Mouse (Mus musculus) T-helper 1 cell (primary cell): ENCODE measurements around the gene Nr4a1.

Experiments used
- in situ Hi-C: fragments of 300-600 bp; cut with MboI, MseI; formaldehyde crosslinking; loops from one replicate; pipeline ENCODE4 v1.15.1; 2025; ENCODE audit warnings: high pct_unique_total_duplicates

Nr4a1 gene

DNA sequence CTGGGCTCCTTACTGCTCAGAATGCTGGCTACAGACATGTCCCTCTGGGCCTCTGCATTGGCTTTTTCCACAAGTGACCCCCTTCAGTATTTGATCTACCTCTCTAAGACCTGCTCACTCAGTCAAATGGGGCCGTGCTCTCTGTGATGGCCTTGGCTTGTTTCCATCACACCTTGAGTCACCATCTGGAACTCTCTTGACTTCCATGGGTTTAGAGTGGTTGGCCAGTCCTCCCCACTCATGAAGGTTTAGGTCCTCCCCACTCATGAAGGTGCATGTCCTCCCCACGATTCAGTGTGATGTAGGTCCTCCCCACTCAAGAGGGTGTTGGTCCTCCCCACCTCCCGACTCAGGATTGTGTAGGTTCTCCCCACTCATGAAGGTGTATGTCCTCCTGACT, 20.9 kb upstream of the Nr4a1 start:
- in situ Hi-C loops: no loop called here

DNA sequence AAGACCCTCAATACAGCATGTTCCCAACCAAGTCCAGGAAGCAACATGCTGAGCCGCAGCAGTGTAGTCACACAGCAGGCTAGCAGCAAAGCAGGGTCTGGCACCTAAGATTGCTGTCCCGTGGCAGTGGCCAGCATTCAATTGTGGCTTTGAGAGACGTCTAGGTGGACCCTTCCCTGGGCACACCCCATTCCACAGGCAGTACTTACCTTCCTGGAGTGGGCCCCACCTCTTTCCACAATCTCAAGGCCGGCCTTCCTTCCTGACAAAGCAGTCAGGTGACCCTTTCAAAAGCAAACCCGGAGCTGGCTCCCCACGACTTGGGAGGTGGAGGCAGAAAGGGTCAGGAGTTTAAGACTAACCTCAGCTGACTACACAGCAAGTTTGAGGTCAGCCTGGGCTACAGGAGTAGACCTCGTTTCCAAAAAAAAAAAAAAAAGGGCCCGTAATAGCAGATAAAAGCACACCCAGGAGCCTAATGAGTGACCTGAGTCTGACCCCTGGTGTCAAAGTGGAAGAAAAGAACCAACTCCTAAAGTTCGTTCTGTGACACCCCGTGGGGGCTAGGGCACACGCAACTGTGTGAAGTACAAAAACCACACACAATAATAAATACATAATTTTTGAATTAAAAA, 20.3 kb upstream of the Nr4a1 start:
- in situ Hi-C loops: no loop called here

DNA sequence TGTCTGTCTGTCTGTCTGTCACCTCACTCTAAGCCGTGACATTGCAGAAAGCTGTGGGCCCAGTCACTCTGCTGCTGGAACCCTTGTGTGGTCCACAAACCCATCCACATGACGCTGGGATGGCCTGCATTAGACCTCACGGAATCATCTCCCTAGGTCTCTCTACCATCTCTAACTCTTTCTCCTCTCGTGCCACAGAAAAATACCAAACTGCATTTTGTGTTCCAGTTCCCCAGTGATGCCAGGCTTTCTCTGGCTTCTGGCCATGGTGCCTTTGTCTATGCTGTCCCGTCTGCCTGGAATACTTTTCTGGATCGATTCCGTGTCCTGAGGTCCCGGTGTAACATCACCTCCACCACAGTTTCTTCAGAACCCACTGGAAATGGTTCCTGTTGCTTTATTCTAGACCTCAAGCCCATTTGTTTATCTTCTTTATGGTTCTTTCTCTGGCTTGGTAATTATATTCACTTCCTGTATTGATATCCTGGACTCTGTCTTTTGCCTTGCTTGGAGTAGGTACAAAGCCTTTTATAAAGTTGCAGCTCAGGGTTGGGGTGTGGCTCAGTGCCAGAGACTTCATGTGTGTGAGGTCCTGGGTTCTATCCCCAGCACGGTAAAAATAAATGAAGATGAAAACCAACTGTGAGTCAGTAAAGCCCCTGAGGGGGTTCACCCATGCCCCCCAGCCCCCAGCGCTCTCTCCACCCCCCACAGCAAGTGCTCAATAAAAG, 19.3 kb upstream of the Nr4a1 start:
- in situ Hi-C loops: no loop called here

DNA sequence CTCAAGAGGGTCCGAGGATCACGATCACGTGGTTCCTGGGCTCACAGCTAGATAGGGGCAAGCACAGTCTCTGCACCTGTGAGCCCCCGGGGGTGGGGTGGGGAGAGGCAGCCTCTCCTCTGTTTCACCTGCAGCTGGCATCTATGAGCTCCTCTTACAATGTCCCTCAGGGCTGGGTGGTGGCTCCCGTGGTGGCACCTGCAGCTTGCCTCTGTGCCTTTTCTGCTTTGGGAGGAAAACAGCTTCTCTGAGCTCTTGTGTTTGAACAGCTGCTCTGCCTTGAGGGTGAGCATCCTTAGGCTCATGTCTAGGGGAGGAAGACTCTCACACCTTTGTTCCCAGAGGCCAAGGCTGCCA, 18.7 kb upstream of the Nr4a1 start:
- in situ Hi-C loops: no loop called here

DNA sequence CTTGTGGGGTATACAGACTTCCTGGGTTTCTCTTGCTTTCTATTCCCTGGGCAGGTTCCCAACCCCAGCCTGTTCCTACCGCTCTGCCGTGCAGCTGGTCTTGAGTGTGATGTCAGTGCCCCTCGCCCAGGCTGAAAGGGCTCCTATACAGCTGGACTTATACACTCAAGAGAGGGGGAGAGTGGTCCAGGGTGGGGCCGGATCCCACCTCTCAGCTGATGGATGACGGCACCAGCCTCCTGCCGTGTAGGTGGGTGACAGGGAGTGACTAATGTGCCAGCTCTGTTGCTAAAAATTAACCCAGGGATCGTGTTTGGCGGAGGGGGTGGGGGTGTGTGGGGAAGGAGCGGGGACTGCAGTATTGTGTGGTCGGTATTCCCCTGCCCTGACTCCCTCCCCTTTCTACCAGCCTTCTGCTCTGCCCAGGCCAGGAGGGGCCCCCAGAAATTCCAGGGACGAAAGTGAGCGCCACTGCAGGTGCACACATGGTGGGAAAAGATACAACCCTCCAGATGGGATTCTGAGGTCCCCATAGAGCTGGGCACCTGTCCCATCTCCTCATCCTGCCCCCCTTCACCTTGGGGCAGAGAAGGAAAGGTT, 18.2 kb upstream of the Nr4a1 start:
- in situ Hi-C loops: no loop called here

DNA sequence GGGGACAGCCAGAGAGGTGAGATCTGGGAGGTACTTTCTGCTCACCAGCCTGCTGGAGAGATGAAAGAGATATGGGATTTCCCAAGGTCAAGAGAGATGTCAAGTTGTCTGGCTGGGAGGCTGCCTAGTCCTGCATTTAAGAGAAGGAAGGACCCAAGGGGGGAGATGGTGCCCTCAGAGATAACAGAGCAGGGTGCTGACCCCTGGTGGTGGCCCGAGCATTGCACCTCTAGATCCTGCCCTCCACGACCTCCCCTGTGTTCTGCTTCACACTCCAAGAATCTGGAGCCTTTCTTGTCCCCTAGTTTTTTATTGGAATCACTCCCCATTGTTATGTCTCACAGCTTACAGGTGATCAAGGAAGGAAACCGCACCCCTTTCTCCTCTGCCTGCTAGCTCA, 17.2 kb upstream of the Nr4a1 start:
- in situ Hi-C loops: no loop called here

DNA sequence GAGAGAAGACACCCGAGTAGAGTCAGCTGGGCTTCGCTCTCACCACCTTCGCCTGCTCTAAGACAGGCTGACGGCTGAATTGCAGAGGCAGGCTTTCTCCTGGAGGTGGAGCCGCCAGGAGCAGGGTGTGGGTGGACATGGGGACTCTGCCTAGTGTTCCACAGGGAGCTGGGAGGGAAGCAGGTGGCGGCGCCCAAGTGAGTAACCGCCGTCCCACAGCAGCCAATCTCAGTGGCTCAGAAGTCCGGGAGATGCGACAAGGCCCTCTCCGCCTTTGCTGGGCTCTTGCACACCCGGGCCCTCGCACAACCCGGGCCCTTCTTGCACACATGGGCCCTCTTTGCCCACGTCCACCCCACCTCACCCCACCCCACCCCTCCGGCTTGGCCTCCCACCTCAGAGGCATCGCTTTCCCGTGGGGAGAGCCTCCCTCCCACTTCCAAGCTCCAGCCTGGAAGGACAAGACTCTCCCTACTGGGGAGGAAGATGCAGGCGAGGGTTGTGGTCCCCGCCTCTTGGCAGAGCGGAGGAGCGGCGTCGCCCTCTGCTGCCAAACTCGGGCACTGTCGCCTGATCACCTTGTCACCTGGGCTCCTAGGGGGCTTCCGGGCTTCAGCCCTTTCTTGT, 15.1 kb upstream of the Nr4a1 start:
- in situ Hi-C loops: no loop called here

DNA sequence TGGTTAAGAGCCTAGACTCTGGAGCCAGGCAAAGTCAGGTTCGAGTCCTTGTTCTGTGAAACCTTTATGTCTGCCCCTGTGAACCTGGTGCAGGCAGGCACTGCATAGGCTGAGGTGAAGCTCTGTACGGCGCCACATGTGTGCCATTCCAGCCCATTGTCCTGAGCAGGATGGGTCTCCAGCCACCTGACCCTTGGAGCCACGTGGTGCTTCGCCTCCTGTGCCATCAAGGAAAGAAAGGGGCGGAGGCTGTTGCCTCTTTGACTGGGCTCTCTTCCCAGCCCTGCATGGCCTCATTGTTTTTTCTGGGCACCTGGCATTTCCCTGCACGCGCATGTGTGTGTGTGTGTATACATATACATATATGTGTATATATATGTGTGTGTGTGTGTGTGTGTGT, 14.2 kb upstream of the Nr4a1 start:
- in situ Hi-C loops: loop anchor here (5.0 kb wide), 3 partner anchors 37 to 832 kb away; partner anchors contain the start of gene Eif4b

DNA sequence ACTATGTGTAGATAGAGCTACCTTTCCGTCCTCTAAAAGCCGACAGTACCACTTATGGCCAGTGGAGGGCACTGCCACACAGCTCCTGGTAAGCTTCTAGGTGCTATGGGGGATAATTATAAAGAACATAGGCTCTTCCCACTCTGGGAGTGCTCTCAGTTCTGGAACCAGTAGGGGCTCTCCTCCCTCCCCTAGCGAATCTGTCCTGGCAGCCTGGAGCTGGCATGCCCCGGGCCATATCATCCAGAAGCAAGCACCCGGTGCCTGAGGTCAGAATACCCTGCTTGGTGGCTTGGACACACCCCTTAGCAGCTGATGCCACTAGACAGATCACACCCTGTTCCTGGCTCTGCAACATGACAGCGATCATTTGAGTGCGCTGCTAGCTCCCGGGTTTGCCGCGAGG, 13.3 kb upstream of the Nr4a1 start:
- in situ Hi-C loops: loop anchor here (5.0 kb wide), 3 partner anchors 36 to 831 kb away; partner anchors contain the start of gene Eif4b

DNA sequence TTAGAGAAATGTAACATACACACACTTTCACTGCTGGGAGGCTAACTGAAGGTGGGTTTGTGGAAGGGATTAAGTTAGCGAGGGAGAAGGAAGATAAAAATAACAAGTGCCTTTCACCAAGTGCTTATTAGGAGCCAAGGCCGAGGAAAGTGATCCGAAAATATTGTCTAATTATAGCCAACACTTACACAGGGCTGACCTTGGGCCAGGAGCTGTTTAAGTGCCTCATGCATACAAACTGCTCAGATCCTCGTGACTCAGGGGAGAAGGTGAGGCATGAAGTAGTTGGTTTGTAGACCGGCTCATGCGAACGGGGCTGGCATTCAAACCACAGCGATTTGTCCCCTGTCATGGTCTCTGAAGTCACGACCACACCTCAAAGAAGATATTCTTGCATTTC, 12.8 kb upstream of the Nr4a1 start:
- in situ Hi-C loops: loop anchor here (5.0 kb wide), 3 partner anchors 36 to 831 kb away; partner anchors contain the start of gene Eif4b

DNA sequence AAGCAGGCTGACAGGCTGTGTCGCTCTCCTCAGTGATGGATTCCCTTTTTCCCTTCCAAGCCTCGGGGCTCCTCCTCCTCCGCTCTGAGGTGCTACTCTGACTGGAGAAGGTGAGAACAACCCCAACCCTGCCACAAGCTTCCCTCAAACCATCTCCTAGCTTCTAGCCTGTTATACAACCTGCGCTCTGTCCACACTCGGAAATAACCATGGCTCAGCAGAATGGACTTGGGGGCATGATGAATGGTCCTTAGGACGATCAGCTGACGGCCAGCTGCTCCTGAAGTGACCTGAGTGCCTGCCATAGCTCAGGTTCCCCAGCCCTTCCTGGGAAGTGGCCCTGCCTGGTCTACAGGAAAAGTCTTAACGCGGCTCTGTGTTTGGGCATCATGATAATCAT, 12.2 kb upstream of the Nr4a1 start:
- in situ Hi-C loops: loop anchor here (5.0 kb wide), 3 partner anchors 35 to 830 kb away; partner anchors contain the start of gene Eif4b

DNA sequence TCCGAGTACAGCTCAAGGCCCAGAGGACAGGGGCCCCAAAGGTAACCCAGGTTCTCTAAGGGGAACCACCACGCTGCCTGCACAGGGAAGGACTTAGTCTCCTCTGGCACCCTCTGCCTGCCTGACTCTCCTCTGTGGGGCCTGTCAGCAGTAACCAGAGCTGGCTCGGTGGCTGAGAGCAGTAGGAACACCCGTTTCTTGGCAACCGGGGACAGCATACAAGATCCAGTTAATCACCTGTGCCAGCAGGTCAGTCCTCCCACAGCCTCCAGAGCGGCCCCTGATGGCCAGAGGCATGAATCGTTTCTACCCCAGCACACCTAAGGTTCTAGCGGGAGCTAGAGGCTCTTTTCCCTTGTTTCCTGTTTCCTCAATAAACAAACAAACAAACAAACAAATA, 11.4 kb upstream of the Nr4a1 start:
- in situ Hi-C loops: loop anchor here (5.0 kb wide), 3 partner anchors 35 to 830 kb away; partner anchors contain the start of gene Eif4b

DNA sequence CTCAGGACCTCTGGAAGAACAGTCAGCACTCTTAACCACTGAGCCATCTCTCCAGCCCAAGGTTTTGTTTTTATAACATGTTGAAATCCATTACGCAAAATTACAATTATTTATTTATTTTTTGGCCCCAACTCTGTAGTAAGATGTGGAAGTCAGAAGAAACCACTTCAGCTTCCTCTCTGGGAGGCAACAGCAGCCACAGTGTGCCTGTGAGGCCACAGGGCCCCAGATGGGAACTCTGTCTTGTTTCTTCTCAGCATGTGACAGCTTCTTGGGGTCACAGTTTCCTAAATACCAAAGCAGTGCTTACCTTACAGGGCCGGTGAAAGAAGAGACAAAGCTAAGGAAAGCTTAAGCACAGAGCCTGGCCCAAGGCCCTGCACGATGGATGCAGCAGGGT, 10.1 kb upstream of the Nr4a1 start:
- in situ Hi-C loops: loop anchor here (5.0 kb wide), 3 partner anchors 33 to 828 kb away; partner anchors contain the start of gene Eif4b

DNA sequence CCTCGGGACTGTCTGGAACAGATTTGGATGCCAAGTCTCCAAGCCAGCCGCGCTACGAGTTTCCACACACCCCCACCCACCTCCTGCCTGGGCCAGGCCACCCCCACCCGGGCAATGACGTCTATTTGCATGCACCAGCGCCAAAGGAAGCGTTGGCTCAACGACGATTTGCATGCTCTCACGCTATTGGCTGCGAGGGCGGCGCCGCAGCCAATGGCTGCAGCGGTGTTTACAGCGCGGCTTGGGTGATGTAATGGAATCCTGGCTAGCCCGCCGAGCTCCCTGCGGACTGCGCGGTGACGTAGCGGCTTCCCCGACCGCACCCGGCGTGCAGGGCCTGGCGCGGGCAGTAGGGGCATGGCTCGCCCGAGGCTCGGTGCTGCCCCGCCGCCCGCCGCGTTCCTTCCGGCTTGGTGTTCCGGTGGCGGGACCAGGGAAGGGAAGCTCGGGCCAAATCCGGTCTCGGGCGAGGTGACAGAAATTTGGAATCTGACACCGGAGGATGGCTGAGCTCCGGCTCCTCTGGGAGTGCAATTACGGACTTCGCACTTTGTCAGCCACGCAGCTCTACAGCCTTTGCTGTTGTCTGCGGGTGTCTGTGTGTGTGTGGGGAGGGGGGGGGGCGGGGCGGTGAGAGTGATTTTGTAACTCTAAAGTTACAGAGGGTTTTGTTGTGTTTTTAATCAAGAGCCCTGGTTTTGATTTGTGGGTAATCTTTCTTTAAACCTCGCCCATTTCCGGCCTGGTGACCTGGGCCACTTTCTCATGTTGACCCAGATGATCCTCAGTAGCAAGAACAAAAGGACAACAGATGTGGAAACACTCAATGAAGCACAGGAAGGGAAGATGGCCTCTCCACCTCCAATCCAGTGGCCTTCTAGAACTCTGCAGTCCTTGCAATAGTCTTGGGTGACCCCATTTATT, 7.6 kb upstream of the Nr4a1 start:
- in situ Hi-C loops: no loop called here

DNA sequence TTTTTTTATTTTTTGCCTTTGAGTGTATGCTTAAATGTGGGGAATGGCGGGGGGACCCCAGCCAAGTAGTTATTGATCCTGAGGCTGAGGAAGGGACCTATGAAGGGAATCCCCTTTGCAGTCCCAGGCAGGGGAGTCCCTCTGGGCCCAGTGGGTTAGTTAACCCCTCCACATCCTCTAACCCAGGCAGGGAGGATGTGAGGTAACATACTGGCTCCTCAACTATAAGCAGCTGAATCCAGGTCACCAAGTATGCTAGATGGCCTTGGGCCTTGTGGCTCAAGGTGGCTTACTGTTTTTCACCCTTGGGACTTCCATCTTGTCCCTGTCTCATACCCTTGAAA, 6.9 kb upstream of the Nr4a1 start:
- in situ Hi-C loops: no loop called here

DNA sequence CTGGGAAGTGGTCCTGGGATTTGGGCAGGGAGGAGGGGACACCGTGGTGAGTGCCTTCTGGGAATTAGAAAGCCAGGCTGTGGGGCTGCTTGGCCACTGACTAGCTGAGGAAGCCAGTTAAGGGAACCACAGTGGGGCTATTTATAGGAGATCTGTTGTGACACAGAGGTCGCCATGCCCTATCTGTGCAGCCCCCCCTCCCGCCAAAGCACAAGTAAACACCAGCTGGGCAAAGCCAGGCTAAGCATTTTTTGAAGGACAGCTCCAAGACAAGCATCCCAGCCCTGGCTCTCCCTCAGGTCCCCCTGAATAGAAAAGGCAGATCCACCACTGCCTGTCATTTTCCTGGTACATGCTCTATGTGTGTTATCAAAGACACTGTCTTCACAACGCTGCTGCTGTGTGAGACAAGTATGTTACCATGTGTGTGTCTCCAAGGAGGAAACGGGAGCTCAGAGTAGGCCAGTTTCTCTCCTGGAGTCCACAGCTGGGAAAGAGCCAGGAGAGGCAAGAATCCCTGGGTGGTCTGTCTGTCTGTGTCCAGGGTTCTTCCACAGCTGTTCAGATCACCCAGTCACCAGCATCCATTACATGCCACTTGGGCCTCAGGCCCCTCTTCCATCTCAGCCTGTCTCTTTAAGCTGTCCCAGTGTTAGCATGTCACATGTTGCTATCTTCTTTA, 5.9 kb upstream of the Nr4a1 start:
- in situ Hi-C loops: no loop called here

DNA sequence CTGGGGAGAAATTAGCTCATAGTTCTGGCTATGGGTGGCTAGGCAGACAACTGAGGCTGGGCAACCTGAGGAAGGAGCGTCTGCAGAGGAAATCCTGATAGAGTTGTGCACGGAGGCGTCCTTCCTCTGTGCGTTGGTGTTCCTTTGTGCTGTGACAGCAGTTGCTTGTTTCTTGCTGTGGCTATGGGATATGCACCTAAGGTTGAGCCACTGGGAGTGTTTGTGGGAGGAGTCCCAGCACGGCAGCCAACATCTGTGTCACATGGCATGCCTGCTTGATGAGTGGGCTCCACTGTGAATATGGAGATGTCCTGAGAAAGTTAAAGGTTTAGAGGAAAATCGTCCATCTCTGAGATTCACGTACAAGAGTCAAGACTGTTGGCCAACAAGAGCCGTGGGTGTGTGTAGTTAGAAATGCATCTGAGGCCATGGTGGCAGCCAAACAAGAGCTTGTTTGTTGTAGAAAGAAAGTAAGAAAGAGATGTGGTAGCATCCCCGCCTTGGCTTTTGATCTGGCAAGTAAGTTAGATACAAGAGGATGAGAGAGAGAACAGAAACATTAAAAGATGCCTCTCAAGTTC, 3.8 kb upstream of the Nr4a1 start:
- in situ Hi-C loops: loop anchor here (10.0 to 25.0 kb wide), 3 partner anchors 526 to 1094 kb away; partner anchors contain the start of genes Galnt6 and Itgb7

DNA sequence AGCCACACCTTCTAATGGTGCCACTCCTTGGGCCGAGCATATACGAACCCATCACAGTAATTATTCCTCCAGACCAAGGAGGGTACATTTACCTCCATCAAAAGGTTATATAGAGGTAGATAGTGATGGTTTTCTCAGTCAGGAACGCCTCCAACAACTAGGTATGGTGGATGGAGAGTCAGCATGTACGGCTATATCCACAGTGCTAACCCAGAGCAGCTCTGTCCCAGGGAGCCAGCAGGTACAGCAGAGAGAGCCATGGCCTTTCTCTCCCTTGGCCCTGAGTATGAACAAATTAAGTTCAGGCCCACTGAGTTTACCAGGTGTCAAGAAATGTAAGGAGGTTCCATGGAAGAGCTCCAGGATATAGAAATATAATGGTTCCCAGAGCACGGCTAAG, 2.1 kb upstream of the Nr4a1 start:
- in situ Hi-C loops: loop anchor here (10.0 to 25.0 kb wide), 3 partner anchors 527 to 1093 kb away; partner anchors contain the start of genes Galnt6 and Itgb7

DNA sequence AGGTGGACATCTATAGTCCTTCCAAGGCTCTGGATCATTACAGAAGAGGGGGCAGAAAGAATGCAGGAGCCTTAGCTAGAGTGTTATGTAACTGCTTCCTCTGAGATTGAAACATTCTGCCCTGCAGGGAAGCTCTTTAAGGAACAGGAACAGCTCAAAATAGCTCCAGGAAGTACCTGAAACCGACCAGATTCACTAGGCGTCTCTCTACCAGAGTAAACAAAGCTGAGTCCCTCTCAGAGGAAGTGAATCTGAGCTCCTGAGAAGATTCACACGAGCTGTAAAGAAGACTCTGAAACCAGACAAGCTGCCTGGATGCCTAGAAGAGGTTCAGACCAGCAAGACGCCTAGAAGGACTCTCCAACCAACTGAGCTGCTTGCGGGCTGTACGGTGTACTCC, 1.5 kb upstream of the Nr4a1 start:
- in situ Hi-C loops: loop anchor here (10.0 to 25.0 kb wide), 3 partner anchors 528 to 1092 kb away; partner anchors contain the start of genes Galnt6 and Itgb7

DNA sequence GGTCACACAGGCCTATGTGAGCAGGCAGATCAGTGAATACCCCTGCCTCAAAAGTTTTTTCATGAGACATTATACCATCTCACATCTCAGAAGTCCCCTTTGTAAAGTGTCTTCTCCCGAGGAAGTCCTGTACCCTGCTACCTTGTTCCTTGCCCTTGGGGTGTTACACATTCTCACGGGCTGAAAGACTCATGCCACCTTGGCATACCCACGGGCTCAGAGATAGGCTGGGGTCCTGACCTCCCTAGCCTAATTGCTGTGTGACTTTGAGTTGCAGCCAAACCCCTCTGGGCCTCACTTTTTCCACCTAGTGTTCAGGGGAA, 545 bp upstream of the Nr4a1 start:
- in situ Hi-C loops: loop anchor here (10.0 to 25.0 kb wide), 3 partner anchors 529 to 1091 kb away; partner anchors contain the start of genes Galnt6 and Itgb7
